Mouse (Mus musculus) monocyte, adult 5-6 weeks (primary cell): ENCODE results near the gene Kdm2b. TPM values are rescaled to one million over a fixed set of nuclear protein-coding genes. Genes with fewer than 3 reads are reported as not detected.
A peak's percentile ranks its signal among the peaks of the same experiment; 100 is the strongest.

Experiments
- ATAC-seq: fragments of 153-309, 156-312 bp; replicated peaks from 2 replicates; pipeline ENCODE4 v1.8.0; 2017; ENCODE audit warnings: mild to moderate bottlenecking; ENCODE audit not compliant: low TSS enrichment, insufficient number of reproducible peaks, severe bottlenecking, poor library complexity, low FRiP score
- total RNA-seq: library from RNA; stranded (forward); fragments of 200-1000, 200-491, 200-594 nt; gene quantifications from 3 replicates; pipeline ENCODE4 v1.2.3, GENCODE M21; 2017

Kdm2b gene
- 24.1 to 26.8 TPM (median 25.5 TPM) in 3 replicates for total RNA-seq

DNA sequence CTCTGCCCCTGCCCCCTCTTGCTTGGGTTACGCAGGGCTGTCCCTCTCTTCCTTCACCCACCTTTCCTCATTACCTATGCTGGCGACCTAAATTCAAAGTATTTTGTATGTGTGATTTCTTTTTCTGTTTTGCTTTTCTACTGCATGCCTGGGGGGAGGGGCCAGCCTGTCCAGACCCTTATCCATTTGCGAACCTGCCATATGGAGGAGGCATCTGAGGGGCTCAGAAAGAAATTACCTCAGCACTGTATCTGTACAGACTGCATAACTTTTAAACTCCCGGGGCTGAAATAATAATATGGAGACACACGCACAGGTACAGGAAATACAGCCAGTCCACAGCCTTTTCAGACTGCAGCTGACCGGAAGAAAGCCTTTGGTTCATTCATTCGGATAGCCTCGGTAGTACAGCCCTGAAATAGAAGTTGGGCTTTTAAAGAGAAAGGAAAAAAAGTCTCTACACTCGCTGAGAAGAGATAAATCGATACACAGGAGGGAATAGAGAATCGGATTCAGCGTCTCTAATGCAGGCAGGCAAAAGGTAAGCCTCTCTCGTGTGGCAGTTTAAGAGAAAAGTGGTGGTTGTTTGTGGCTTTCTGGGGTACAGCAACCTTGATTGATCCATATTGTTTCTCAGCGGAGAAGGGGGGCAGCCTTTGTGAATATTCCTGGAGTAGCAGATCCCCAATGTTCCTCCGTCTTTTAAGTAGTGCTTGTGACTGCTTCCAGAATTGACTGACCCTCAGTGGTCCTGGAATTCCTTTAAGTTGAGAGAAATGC lies at the start of gene Kdm2b:
Kdm2b (minus strand) TSS at position 273 of the 780 bp plus-strand sequence.
- ATAC-seq = no peak

DNA sequence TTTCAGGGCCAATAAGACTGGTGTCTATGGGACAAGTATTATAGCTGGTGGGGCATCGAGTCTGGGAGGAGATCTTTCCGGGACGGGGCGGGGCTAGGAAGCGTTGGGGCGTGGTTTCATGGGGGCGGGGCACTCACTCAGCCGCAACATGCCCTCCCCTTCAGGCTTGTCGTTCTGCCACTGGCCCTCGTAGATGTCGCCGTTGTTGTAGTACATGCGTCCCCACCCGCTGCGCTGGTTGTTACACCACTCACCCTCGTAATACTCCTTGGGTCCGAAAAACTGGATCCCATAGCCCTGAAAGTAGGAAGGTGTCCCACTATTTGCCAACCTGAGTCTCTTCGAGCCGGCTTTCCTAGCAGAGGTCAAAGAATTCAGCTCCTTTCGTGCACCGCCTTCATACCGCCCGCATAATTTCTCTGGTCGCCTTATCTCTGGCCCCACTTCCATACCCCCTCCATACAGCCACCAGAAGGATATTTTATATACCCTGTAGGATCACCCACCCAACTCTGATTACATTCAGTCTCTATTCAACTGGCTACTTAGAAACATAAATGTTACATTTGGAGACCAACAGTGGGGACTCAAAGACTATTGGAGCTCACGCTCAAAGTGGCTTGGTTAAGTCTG lies 49.6 kb upstream of the Kdm2b start:
- peak; percentile 94 for ATAC-seq

DNA sequence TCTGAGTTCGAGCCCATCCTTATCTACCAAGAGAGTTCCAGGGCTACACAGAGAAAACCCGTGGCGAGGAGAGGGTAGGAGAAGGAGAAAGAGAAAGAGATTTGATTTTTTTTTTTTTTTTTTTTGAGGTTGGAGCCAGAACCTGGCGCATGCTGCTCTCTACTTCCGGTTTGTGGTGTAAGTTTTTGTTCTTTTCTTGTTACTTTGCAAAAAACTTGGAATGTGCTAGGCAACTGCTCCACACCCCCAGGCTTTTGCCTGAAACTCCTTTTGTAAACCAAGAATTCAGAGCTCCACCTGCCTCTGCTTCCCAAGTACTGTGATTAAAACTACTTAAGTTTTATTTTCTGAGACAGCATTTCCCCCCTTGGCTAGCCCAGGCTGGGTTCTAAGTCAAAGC lies 48.5 kb upstream of the Kdm2b start:
- no peak for ATAC-seq

DNA sequence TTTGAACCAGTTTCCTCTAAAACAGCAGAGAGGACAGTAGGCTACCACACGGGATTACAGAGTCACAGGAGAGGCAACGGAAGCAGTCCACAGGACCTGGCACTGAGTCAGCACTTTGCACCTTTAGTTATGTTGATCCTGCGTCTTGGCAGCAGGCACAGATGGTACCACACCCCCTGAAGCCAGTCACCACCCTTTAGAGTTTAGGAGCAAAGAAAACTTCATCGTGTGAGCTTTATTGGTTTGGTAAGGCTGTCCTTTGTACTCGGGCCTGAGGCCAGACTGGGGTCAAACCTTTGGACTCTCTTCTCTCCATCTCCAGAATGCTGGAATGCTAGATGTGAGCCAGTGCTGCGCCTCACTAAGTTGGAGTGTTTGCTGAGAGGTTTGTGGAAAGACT lies 45.9 kb upstream of the Kdm2b start:
- no peak for ATAC-seq

DNA sequence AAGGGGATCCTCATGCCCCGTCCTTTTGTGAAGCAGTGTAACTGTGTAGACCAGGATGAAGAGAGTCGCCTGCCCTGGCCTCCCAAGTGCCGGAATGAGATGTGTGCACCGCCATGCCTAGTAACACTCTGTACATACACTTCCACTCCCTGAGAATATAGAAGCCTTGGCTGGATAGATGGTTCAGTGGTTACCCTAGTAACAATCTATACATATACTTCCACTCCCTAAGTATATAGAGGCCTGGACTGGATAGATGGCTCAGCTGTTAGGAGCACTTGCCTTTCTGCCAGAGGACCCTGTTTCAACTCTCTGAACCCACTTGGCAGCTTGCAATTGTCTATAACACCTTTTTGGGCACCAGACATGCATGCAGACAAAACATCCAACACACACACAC lies 45.5 kb upstream of the Kdm2b start:
- ATAC-seq = no peak

DNA sequence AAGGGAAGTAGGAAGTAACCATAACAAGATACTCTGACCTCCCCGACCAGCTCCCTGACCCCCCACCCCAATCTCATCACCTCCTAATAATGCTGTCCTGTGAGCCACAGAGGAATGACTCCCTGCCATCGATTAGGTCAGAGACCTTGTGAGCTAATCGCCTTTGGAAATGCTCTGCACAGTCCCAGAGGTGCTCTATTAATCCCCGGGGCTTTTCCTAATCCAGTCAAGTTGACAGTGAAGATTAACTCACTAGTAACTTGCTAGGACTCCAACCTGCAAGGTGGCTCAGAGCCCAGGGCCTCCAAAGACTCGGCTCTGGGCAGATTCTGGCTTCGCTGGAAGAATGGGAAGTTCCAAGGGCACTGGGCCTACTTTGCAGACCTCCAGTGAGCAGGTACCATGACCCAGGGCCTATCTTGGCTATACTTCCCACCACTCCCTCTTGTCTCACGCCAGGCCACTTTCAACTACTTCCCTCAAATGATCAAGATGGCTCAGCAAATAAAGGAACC lies 44.1 kb upstream of the Kdm2b start:
- no peak for ATAC-seq

DNA sequence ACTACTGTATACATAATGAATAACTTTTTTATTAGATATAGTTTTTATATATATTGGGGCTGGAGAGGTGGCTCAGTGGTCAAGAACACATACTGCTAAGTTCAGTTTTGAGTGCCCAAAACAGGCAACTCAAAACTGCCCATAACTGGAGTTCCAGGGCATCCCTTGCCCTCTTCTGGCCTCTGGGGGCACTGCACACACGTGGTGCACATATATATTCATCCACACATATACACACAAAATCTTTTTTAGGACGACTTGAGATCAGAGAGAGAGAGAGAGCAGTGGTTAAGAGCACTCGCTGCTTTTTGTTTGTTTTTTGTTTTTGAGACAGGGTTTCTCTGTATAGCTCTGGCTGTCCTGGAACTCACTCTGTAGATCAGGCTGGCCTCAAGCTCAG lies 41.7 kb upstream of the Kdm2b start:
- ATAC-seq = no peak

DNA sequence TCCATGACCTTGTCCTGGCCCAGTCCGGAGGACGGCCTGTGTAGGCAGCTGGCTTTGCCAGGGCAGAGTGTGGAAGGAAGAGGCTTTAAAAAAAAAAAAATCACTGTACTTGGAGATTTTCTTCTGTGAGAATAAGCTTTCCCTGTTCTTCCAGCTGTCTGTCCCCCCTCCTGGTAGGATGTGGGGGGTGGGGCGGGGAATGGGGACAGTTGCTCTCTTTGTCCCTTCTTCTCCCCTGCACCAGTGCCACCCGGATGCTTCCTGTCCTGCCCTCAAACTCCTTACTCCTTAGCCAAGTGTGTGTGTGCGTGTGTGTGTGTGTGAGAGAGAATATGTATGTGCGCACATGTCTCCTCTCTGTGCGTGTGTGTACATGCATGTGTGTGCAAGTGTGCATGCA lies 40.1 kb upstream of the Kdm2b start:
- no peak for ATAC-seq

DNA sequence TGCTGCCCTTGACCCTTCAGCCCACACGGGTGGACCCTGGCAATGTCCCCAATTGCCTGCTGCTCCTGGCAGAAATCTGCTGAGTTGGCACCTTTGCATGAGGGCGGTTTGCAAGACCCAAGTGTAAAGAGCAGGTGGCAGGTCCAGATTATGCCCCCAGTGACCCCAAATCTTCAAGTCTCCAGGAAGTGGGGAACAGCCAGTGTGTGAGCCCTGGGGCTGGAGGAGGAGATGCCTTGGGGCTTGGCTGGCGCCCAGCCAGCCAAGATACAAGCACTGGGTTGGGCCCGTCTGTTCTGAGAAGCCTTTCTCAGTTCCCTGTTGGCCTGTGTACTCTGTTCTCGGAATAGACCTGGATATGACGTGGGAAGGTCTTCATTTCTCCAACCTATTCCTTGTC lies 37.8 kb upstream of the Kdm2b start:
- ATAC-seq = peak; percentile 24; the same call in 1 of the 2 replicates

DNA sequence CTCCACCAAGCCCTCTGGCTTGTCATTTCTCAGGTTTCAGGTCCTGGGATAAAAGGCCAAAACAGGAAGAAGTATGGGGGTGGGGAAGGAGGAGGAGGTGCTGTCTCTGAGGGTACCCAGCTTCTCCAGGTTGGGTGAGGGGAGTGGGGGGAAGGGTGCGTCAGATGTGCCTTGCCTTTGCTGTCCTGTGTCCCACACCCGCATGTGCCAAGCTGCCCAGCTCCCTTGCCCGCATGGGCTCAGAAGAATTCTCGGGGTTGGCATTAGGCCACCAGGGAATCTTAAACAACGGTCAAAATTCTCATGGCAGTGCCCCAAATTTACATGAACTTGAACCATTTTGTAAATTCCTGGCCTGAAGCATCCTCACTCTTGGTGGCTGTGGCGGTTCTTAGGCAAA lies 36.8 kb upstream of the Kdm2b start:
- ATAC-seq = no peak

DNA sequence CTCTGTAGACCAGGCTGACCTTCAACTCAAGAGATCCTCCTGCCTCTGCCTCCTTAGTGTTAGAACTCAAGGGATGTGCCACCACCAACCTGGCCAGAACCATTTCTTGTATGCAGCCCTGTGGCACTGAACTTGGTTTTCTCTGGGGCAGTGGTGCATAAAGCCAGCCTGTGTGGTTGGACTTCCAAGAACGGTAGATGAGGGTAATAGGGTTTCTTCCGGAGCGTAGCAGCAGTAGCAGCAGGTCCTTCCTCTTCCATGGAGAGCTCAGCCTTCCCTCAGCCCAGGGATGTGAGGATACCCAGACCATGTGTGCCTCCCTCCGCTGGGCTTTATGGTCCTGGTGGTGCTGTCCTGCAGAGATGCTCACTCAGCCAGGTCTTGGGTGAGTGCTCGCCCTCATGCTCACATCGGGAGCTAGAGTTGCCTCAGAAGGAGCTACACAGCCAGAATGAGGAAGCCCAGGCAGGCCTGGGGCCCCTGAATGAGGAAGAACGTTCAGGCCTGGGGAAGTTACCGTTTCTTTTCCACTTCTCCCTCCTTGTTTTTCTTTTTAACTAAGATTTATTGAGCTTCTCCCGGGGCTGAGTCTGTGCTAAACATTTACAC lies 35.4 kb upstream of the Kdm2b start:
- ATAC-seq = peak; percentile 93

DNA sequence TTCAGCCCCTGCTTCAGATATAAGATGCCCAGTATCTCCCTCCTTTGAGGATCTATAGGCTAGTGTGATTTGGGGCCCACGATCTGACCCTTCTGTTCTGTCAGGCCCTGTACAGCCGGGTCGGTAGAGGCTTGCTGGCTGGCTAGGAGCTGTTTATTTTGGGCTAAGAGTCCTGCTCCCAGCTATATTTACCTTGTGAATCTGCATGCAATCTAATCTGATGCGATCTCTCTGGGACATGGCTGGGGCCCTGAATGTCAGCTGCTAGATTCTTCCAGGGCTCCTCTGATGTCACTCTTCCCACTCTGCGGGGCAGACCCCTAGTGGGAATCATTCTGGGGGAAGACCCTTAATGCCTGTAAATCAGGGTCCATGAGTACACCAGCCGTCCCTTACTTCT lies 34.7 kb upstream of the Kdm2b start:
- no peak for ATAC-seq

DNA sequence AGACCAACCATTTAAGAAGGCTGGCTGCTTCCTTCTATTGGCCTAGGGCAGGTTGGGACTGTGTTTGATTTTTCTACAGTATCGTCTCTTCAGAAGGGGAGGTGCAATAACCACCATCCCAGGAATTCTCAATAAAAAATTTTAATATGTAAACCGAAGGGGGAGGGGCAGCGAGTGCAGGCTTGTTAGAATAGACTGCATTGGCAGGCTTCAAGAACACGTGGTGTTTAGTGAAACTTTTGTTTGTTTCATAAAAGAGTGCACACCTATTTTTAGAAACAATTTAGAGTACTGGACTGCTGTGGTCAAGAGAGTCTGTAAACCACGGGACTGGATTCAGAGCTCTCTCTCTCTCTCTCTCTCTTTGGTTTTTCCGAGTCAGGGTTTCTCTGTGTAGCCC lies 33.4 kb upstream of the Kdm2b start:
- ATAC-seq = no peak

DNA sequence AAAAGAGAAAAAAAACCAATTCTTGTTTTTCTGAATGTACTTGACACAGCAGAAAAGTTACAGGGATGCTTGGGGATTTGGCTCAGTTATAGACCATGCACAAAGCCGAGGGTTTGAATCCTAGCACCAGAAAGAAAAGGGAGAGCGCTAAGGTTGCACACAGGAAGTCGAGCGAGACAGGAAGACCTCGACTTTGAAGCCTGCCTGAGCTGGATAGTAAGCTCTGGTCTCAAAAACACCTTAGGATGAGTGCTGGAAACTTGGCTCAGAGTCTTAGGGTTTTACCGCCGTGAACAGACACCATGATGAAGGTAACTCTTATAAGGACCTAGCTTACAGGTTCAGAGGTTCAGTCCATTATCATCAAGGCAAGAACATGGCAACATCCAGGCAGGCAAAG lies 31.8 kb upstream of the Kdm2b start:
- no peak for ATAC-seq

DNA sequence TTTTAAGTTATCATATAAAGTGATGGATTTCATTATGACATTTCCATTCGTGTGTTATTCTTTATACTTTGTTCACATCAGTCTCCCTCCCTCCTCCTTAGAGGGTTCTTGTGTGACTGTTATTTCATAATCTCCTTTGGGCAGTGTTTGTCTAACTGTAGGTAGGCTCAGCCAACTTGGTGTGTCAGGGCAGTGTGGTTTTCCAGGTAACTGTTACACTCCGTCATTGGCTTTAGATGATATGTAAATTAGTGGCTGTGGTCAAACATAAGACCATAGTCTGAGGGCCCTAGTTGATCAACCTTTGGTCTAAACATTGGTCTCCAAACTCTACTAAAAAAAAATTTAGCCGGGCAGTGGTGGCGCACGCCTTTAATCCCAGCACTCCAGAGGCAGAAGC lies 30.8 kb upstream of the Kdm2b start:
- ATAC-seq = no peak

DNA sequence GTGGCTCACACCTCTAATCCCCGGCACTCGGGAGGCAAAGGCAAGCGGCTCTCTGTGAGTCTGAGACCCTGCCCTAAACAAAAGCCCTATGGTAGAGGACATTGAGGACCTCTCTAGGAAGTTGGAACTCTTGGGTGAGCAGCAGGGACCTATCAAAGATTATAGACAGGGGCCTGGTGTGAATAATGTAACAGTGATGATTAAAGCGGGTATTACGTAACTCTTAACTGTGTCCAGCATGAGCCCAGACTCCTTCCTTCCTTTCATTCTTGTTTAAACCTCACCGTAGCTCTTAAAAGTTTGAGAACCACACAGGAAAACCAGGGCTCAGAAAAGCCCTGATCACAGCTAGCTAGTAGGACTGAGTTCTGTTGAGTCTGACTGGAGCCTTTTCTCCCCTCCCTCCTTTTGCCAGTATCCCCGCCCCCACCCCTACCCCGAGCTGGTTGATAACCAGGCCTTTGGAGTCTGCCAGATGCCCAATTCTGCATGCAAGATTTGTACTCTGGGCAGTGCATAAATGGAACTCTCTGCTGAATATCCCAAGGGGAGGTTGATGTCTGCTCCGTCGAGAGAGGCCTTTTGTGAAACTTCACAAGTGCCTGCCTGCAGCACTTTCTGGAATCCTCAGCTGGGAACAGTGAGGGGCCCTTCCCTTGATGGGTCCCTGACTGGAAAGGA lies 29.9 kb upstream of the Kdm2b start:
- no peak for ATAC-seq

DNA sequence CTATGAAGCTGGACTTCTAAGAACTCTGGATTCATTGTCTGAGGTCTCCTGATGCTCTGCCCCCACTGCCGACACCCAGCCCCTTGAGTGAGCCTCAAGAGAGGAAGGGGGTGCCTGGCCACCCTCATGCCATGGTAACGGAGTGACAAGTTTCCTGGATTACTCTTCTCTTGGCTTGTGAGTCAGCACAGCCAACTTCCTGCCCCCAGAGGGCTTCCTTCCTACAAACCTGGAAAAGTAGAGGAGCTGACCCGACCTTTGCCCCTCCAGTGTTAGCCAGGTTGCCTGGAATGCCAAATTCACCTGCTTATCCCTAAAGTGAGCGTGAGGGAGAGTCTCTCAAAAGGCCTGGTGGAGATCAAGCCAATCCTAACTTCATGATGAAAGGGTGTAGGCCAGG lies 27.9 kb upstream of the Kdm2b start:
- no peak for ATAC-seq

DNA sequence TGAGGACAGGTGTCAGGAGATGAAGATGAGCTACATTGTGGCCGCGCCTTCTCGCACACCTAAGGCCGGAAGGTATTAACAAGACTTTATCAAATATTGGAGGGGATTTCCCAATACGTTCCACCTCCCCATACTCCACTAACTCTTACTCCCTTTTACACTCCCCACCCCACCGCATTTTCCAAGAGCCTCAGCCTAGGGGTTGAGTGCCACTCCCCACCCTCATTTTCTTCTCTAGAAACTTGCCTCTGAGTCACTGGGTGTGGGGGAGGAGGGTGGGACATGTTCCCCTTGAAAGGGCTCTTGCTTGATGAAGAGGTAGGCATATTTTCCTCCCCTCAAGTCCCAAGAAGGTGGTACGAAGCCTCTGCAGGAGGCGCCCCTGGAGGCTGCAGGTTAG lies 26.3 kb upstream of the Kdm2b start:
- ATAC-seq = no peak
